ENCODE assay signal across 14 mouse cellular contexts in genomic region chr4:154766158-154766557, GRCm38 (mm10).
A peak's percentile ranks its signal among the peaks of the same experiment; 100 is the strongest.
DNase-seq lines count a peak whose midpoint lies in the region; ATAC-seq and TF ChIP-seq lines count a peak whose summit lies in the region.
"Had no signal": no experiment of that assay in that cellular context is flagged by ENCODE, and none has a peak within 500 bp of the region (broad histone marks: within the 10 kb centered on the region; RNA-seq: fewer than 3 reads in every experiment).

No protein-coding gene starts in this region.

- 43% methylated on average over 2 of the region's 2 CpGs for WGBS in kidney, adult 2 months
- 41% methylated on average over 2 of the region's 2 CpGs for WGBS in kidney, embryonic 15.5 days
- WGBS in lung, postnatal 0 days, result 36% methylated on average over 2 of the region's 2 CpGs
- WGBS in small intestine, adult 2 months, result 26% methylated on average over 2 of the region's 2 CpGs

- no peak overlapping the region for H3K4me2 ChIP-seq in kidney, embryonic 15.5 days
- H3K4me2 ChIP-seq in lung, postnatal 0 days (replicated peaks; ENCODE audit: low read depth, low read length), result no peak overlapping the region
- H3K4me2 ChIP-seq: embryonic facial prominence, embryonic 12.5 days; heart, embryonic 11.5 days; hindbrain, embryonic 14.5 days had no signal

- ATAC-seq in kidney, embryonic 15.5 days (replicated peaks; ENCODE audit: low FRiP score), result no peak
- no peak for ATAC-seq in lung, postnatal 0 days

- no peak overlapping the region for H3K27ac ChIP-seq in kidney, adult 2 months (ENCODE audit: insufficient read depth, low read depth, low read length)
- no peak overlapping the region for H3K27ac ChIP-seq in kidney, embryonic 15.5 days
- H3K27ac ChIP-seq in lung, postnatal 0 days (ENCODE audit: low read length), result no peak overlapping the region
- H3K27ac ChIP-seq in small intestine, adult 2 months (ENCODE audit: insufficient read depth, low read depth, low read length), result no peak overlapping the region
- H3K27ac ChIP-seq: embryonic facial prominence, embryonic 12.5 days; hindbrain, embryonic 14.5 days had no signal

- no peak for TF ChIP-seq EP300 in lung, postnatal 0 days (IDR thresholded peaks at IDR 0.05)

- no peaks in the 10 kb centered on the region for H3K9me3 ChIP-seq in kidney, embryonic 15.5 days (replicated peaks)
- H3K9me3 ChIP-seq in lung, postnatal 0 days (ENCODE audit: low read length), result no peaks in the 10 kb centered on the region
- H3K9me3 ChIP-seq: embryonic facial prominence, embryonic 12.5 days had no signal

- no peaks in the 10 kb centered on the region for H3K36me3 ChIP-seq in kidney, adult 2 months (ENCODE audit: control insufficient read depth, insufficient read depth, low read length)
- H3K36me3 ChIP-seq in kidney, embryonic 15.5 days, result no peaks in the 10 kb centered on the region
- H3K36me3 ChIP-seq in lung, postnatal 0 days (ENCODE audit: insufficient read depth, low read length), result no peaks in the 10 kb centered on the region
- H3K36me3 ChIP-seq in small intestine, adult 2 months (ENCODE audit: control insufficient read depth, insufficient read depth, low read length), result no peaks in the 10 kb centered on the region
- H3K36me3 ChIP-seq: embryonic facial prominence, embryonic 12.5 days; G1E had no signal

- no peak overlapping the region for H3K4me3 ChIP-seq in kidney, adult 2 months (ENCODE audit: insufficient read depth, low read depth, low read length)
- H3K4me3 ChIP-seq in kidney, embryonic 15.5 days (replicated peaks), result no peak overlapping the region
- no peak overlapping the region for H3K4me3 ChIP-seq in lung, postnatal 0 days (ENCODE audit: low read depth, low read length)
- H3K4me3 ChIP-seq in small intestine, adult 2 months (ENCODE audit: low read depth, low read length), result no peak overlapping the region
- H3K4me3 ChIP-seq: embryonic facial prominence, embryonic 12.5 days; myocyte had no signal

- no peak overlapping the region for H3K9ac ChIP-seq in kidney, embryonic 15.5 days
- H3K9ac ChIP-seq in lung, postnatal 0 days (replicated peaks; ENCODE audit: low read depth), result no peak overlapping the region
- H3K9ac ChIP-seq: embryonic facial prominence, embryonic 12.5 days; hindbrain, embryonic 14.5 days had no signal

- no peaks in the 10 kb centered on the region for H3K27me3 ChIP-seq in kidney, adult 2 months (replicated peaks; ENCODE audit: control insufficient read depth, insufficient read depth, low read length)
- peaks cover 31% of the 10 kb centered on the region for H3K27me3 ChIP-seq in kidney, embryonic 15.5 days
- H3K27me3 ChIP-seq in lung, postnatal 0 days (replicated peaks; ENCODE audit: insufficient read depth, low read length), result no peaks in the 10 kb centered on the region
- H3K27me3 ChIP-seq in small intestine, adult 2 months (ENCODE audit: control insufficient read depth, insufficient read depth, low read length), result no peaks in the 10 kb centered on the region

- no peak for TF ChIP-seq POLR2A in kidney, adult 2 months (IDR thresholded peaks at IDR 0.05; ENCODE audit: low read depth, low read length)
- TF ChIP-seq POLR2A in small intestine, adult 2 months (IDR thresholded peaks at IDR 0.05; ENCODE audit: low read depth, low read length), result no peak

- peak; percentile 55 to 60 for DNase-seq in cerebellum, postnatal 10 days
- DNase-seq in cerebellum, adult 8-10 months, result no peak
- DNase-seq in kidney, adult 2 months, result peak; percentile 57
- DNase-seq in lung, postnatal 0 days (ENCODE audit: low spot score), result no peak
- DNase-seq in lung, postnatal 14 days, result no peak
- DNase-seq in adrenal gland, adult (ENCODE audit: inconsistent age in 2 of 2, low spot score in 1 of 2), result no peak
- DNase-seq: cerebellum, adult 11 months had no signal

- peak; percentile 50; the same call in 1 of the 2 replicates for TF ChIP-seq CTCF in kidney, adult 2 months (conservative IDR thresholded peaks at IDR 0.05; ENCODE audit: insufficient read depth, insufficient read length, low read depth, low read length)
- TF ChIP-seq CTCF in lung, postnatal 0 days (IDR thresholded peaks at IDR 0.05), result peak; percentile 47
- peak; percentile 22; the same call in 1 of the 2 replicates for TF ChIP-seq CTCF in small intestine, adult 2 months (IDR thresholded peaks at IDR 0.05; ENCODE audit: extremely low read depth, insufficient read length, insufficient replicate concordance, low read depth, low read length)

- H3K4me1 ChIP-seq in kidney, adult 2 months (ENCODE audit: control insufficient read depth, insufficient read depth, low read length), result no peaks in the 10 kb centered on the region; the same call in 1 of the 2 replicates
- H3K4me1 ChIP-seq in kidney, embryonic 15.5 days, result 0 out of 2 replicates have a peak, but pooled peaks cover under 1% of the 10 kb centered on the region
- H3K4me1 ChIP-seq in lung, postnatal 0 days (ENCODE audit: insufficient read depth, low read depth, low read length), result no peaks in the 10 kb centered on the region
- H3K4me1 ChIP-seq in small intestine, adult 2 months (ENCODE audit: control insufficient read depth, insufficient read depth, insufficient read length, low read length), result no peaks in the 10 kb centered on the region

Comparison
In these comparisons a context has a peak if more than half of its experiments do, and no peak if none do; other contexts are left out.
1. DNase-seq: peak in cerebellum, postnatal 10 days (2 of 2) and kidney, adult 2 months (single experiment); none in cerebellum, adult 8-10 months (single experiment), lung, postnatal 0 days (single experiment), lung, postnatal 14 days (single experiment) and adrenal gland, adult (0 of 2).
2. Peak in every context shown above with its lines, with median percentiles within 50 percentile points of each other: CTCF ChIP-seq.